Mouse (Mus musculus) lung, embryonic 14.5 days (tissue): Measurements from ENCODE around the gene Cops4. TPM values are rescaled to one million over a fixed set of nuclear protein-coding genes. Genes with fewer than 3 reads are reported as not detected.

Experiments
- ATAC-seq: fragments of 200-750 bp; cut with Nextera tagmentation; 2 replicates; pipeline ENCODE4 v1.8.0; 2017; ENCODE audit warnings: mild to moderate bottlenecking, moderate TSS enrichment, moderate library complexity; ENCODE audit not compliant: insufficient read depth
- DNase-seq: peaks from one replicate; pipeline ENCODE4 v3.0.0-alpha.2; 2015
- H3K27ac ChIP-seq: fragments of 300-500 bp; sonication (generic); 2 replicates; pipeline ENCODE4 v1.5.1; 2014; ENCODE audit warnings: low read depth, mild to moderate bottlenecking, moderate library complexity
- H3K27me3 ChIP-seq: fragments of 300-500 bp; sonication (generic); 2 replicates; pipeline ENCODE4 v1.6.1; 2014; ENCODE audit warnings: low read length, control low read depth; ENCODE audit not compliant: insufficient read depth
- H3K36me3 ChIP-seq: fragments of 300-500 bp; sonication (generic); 2 replicates; pipeline ENCODE4 v1.6.1; 2014; ENCODE audit warnings: control low read depth; ENCODE audit not compliant: insufficient read depth
- H3K4me1 ChIP-seq: fragments of 300-500 bp; sonication (generic); 2 replicates; pipeline ENCODE4 v1.6.1; 2014; ENCODE audit warnings: antibody characterized with exemption, control low read depth; ENCODE audit not compliant: insufficient read depth
- H3K4me2 ChIP-seq: fragments of 300-500 bp; sonication (generic); 2 replicates; pipeline ENCODE4 v1.6.1; 2014; ENCODE audit warnings: mild to moderate bottlenecking
- H3K4me3 ChIP-seq: fragments of 300-500 bp; sonication (generic); 2 replicates; pipeline ENCODE4 v1.5.1; 2014; ENCODE audit warnings: low read depth, low read length
- H3K9ac ChIP-seq: fragments of 300-500 bp; sonication (generic); 2 replicates; pipeline ENCODE4 v1.6.1; 2014
- H3K9me3 ChIP-seq: fragments of 300-500 bp; sonication (generic); 2 replicates; pipeline ENCODE4 v1.6.1; 2016; ENCODE audit warnings: low read depth, low read length, control low read depth
- CTCF ChIP-seq: IDR thresholded peaks from 2 replicates; pipeline ENCODE4 v1.5.1; 2016; ENCODE audit warnings: antibody characterized with exemption, low read depth
- WGBS: fragments of 180-500 bp; shearing (Covaris S2); extraction: QIAGEN DNeasy Blood & Tissue Kit; methylation state at CpG from one replicate; pipeline ENCODE4 v1.1.7; 2014; 5-methylcytosine and 5-hydroxymethylcytosine counted together
- microRNA-seq: library from miRNA; unstranded; fragments of <30 nt; microRNA quantifications from one replicate; pipeline ENCODE4, GENCODE M21; 2016; ENCODE audit warnings: borderline number of aligned reads
- polyA plus RNA-seq: library from polyadenylated mRNA; unstranded; fragments of >200 nt; fragmentation: Nextera tagmentation; extraction: Ambion mirVana; gene quantifications from 2 replicates; pipeline ENCODE4 v1.2.1, GENCODE M21; 2014

Gene Cops4
- polyA plus RNA-seq, 1 experiment from 2014 or later = 202 TPM

GRCm38 (mm10) chr5:100585657-100586056 lies 67.5 kb downstream of the Cops4 start:
- no peak for TF ChIP-seq CTCF
- WGBS = 78% methylated on average over 3 of the region's 3 CpGs
- Histone ChIP-seq H3K4me2 (no peak overlapping the region), H3K36me3 (no peaks in the 10 kb centered on the region), H3K27ac (no peak overlapping the region), H3K9ac (no peak overlapping the region), H3K27me3 (no peaks in the 10 kb centered on the region), H3K9me3 (no peaks in the 10 kb centered on the region), H3K4me1 (no peaks in the 10 kb centered on the region), H3K4me3 (no peak overlapping the region)
- no peak for ATAC-seq
- DNase-seq = no peak

GRCm38 (mm10) chr5:100587136-100587535 lies 69.0 kb downstream of the Cops4 start:
- DNase-seq (no peak), ATAC-seq (no peak)
- H3K36me3 ChIP-seq = no peaks in the 10 kb centered on the region
- no peaks in the 10 kb centered on the region for H3K9me3 ChIP-seq
- H3K27ac ChIP-seq = no peak overlapping the region
- no peak overlapping the region for H3K4me3 ChIP-seq
- no peak for TF ChIP-seq CTCF
- no peaks in the 10 kb centered on the region for H3K27me3 ChIP-seq
- WGBS = 89% methylated on average over 7 of the region's 7 CpGs
- H3K4me2 ChIP-seq = no peak overlapping the region
- H3K4me1 ChIP-seq = no peaks in the 10 kb centered on the region
- no peak overlapping the region for H3K9ac ChIP-seq

- H3K4me2 ChIP-seq = no peak overlapping the region
- H3K27me3 ChIP-seq = no peaks in the 10 kb centered on the region
- H3K4me1 ChIP-seq = no peaks in the 10 kb centered on the region
- no peak for TF ChIP-seq CTCF
- no peak overlapping the region for H3K4me3 ChIP-seq
- no peak overlapping the region for H3K9ac ChIP-seq
- no peak for ATAC-seq
- no peaks in the 10 kb centered on the region for H3K9me3 ChIP-seq
- no peaks in the 10 kb centered on the region for H3K36me3 ChIP-seq
- 41% methylated on average over 2 of the region's 2 CpGs for whole genome bisulfite sequencing
- no peak overlapping the region for H3K27ac ChIP-seq
- DNase-seq = no peak
Observed at GRCm38 (mm10) chr5:100587626-100588025, 69.5 kb downstream of the Cops4 start.

DNA sequence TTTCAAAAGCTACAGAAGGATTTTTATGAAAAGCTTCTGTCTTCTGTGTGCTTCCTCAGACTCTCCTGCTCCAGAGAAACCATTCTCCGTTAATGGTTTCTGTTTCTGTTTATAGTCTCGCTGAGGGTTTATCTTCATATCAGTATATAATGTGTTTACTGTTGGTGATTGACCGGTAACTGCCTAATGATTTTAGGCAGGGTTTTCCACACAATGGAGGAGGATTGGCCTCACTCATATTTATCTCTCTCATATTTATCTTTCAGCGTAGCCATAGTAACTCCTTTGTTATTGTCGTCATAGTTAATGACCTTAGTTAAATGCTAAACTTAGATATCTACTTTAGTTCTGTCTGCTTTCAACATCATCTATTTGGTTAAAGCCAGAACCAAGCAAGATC lies 72.4 kb downstream of the Cops4 start:
- 33% methylated on average over 5 of the region's 5 CpGs for WGBS
- TF ChIP-seq CTCF = no peak
- no peaks in the 10 kb centered on the region for H3K4me1 ChIP-seq
- no peak overlapping the region for H3K4me3 ChIP-seq
- H3K9me3 ChIP-seq = no peaks in the 10 kb centered on the region; the same call in 1 of the 2 replicates
- no peak overlapping the region for H3K9ac ChIP-seq
- no peak overlapping the region for H3K4me2 ChIP-seq
- no peak overlapping the region for H3K27ac ChIP-seq
- DNase-seq (peak; percentile 31), ATAC-seq (no peak)
- no peaks in the 10 kb centered on the region for H3K27me3 ChIP-seq
- no peaks in the 10 kb centered on the region for H3K36me3 ChIP-seq

GRCm38 (mm10) chr5:100594803-100595467 lies 76.8 kb downstream of the Cops4 start:
- no peaks in the 10 kb centered on the region for H3K36me3 ChIP-seq
- H3K4me1 ChIP-seq = no peaks in the 10 kb centered on the region
- ATAC-seq (no peak), DNase-seq (no peak)
- H3K27me3 ChIP-seq = no peaks in the 10 kb centered on the region
- TF ChIP-seq CTCF = no peak
- no peak overlapping the region for H3K9ac ChIP-seq
- 77% methylated on average over 13 of the region's 13 CpGs for WGBS
- H3K9me3 ChIP-seq = no peaks in the 10 kb centered on the region; the same call in 1 of the 2 replicates
- no peak overlapping the region for H3K4me2 ChIP-seq
- H3K27ac ChIP-seq = no peak overlapping the region
- H3K4me3 ChIP-seq = no peak overlapping the region

- WGBS = 77% methylated on average over 6 of the region's 6 CpGs
- no peak for DNase-seq
Observed at GRCm38 (mm10) chr5:100595999-100596398, 77.9 kb downstream of the Cops4 start.

More at GRCm38 (mm10) chr5:100595999-100596398, 77.9 kb downstream of the Cops4 start:
- Histone ChIP-seq H3K36me3 (no peaks in the 10 kb centered on the region), H3K4me3 (no peak overlapping the region), H3K4me2 (no peak overlapping the region), H3K27me3 (no peaks in the 10 kb centered on the region), H3K27ac (no peak overlapping the region), H3K9ac (no peak overlapping the region), H3K9me3 (no peaks in the 10 kb centered on the region; the same call in 1 of the 2 replicates), H3K4me1 (no peaks in the 10 kb centered on the region)
- ATAC-seq = no peak
- TF ChIP-seq CTCF = no peak

Small RNAs within 50 kb of the gene (microRNA-seq; reads per million reads assigned to microRNA genes)
- not detected for gene Gm23222

Other genes with a start within 250 kb of the Cops4 start
- gene Sec31a, start 102.1 kb upstream of the Cops4 start, polyA plus RNA-seq = 169 and 170 TPM in 2 replicates
- gene Lin54, start 17.7 kb upstream of the Cops4 start, polyA plus RNA-seq = 18.0 and 18.5 TPM in 2 replicates
- 10.0 and 11.5 TPM in 2 replicates for gene Plac8, start 53.9 kb downstream of the Cops4 start, polyA plus RNA-seq
- gene Coq2, start 156.8 kb downstream of the Cops4 start, polyA plus RNA-seq = 68.7 and 70.9 TPM in 2 replicates
- 3.2 and 3.4 TPM in 2 replicates for gene Hpse, start 201.4 kb downstream of the Cops4 start, polyA plus RNA-seq